Mouse (Mus musculus) small intestine, adult 2 months (tissue): ENCODE measurements at regions not wholly inside any gene's neighbourhood (a gene's known extent, or its start where the extent isn't known, plus 50 kb on each side); places are given as distances from the start of the nearest gene placed in this dataset.

Experiments
- CTCF ChIP-seq: fragments of 200-500 bp; IDR thresholded peaks from 2 replicates; pipeline ENCODE4 v1.5.1; 2012; ENCODE audit warnings: low read depth, mild to moderate bottlenecking, control low read depth, inconsistent platforms, low read length, moderate library complexity, mixed read lengths; ENCODE audit not compliant: insufficient replicate concordance, insufficient read length; ENCODE audit errors: extremely low read depth
- POLR2A ChIP-seq: fragments of 200-500 bp; IDR thresholded peaks from 2 replicates; pipeline ENCODE4 v1.6.1; 2012; ENCODE audit warnings: low read depth, mild to moderate bottlenecking, control low read depth, inconsistent platforms, low read length, moderate library complexity

DNA sequence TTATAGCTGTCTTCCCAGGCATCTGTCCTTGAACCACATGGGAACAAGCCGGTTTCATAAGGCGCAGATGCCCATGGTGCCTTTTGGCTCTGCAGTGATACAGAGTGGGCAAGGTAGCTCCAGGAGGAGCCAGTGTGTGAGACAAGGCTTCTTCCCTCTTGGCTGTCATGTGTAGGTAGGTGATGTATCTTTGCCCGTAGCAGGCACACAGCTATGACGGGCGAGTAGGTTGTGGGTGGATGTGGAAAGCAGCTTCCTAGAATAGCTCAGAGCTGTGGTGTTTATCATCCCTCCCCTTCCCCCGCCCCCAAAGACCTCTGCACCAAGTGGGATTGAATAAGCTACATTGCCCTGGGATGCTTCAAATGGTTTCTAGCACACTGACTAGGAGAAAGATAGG lies 56.5 kb upstream of the 1700024P04Rik start:
- TF ChIP-seq CTCF (no peak), POLR2A (no peak)
